Mouse (Mus musculus) heart, adult 2 months (tissue): ENCODE measurements at regions not wholly inside any gene's neighbourhood (a gene's known extent, or its start where the extent isn't known, plus 50 kb on each side); places are given as distances from the start of the nearest gene placed in this dataset.

Experiments used
- DNase-seq, 2 experiments: peaks; one replicate each; pipeline ENCODE4 v3.0.0; 2021
- H3K27ac ChIP-seq: fragments of 200-600 bp; 2 replicates; pipeline ENCODE4 v1.8.1; 2022
- H3K27me3 ChIP-seq: fragments of 200-500 bp; 2 replicates; pipeline ENCODE4 v1.6.1; 2012; ENCODE audit warnings: mild to moderate bottlenecking, low read length, inconsistent platforms, mixed read lengths; ENCODE audit not compliant: control insufficient read depth, insufficient read depth
- H3K36me3 ChIP-seq: fragments of 200-500 bp; 2 replicates; pipeline ENCODE4 v1.6.1; 2012; ENCODE audit warnings: low read length, inconsistent platforms; ENCODE audit not compliant: control insufficient read depth, insufficient read depth
- H3K4me1 ChIP-seq: fragments of 200-500 bp; 2 replicates; pipeline ENCODE4 v1.6.1; 2011; ENCODE audit warnings: low read length; ENCODE audit not compliant: control insufficient read depth, insufficient read depth
- H3K4me3 ChIP-seq: fragments of 200-600 bp; 2 replicates; pipeline ENCODE4 v1.8.1; 2022
- H3K79me2 ChIP-seq: fragments of 200-500 bp; replicated peaks from 2 replicates; pipeline ENCODE4 v1.6.1; 2012; ENCODE audit warnings: mild to moderate bottlenecking, inconsistent platforms, low read length, moderate library complexity, mixed read lengths; ENCODE audit not compliant: control insufficient read depth, insufficient read depth
- H3K9ac ChIP-seq: fragments of 200-500 bp; 2 replicates; pipeline ENCODE4 v1.6.1; 2012; ENCODE audit warnings: low read depth, mild to moderate bottlenecking, control low read depth, inconsistent platforms, low read length, mixed read lengths
- CTCF ChIP-seq: fragments of 200-600 bp; IDR thresholded peaks from 2 replicates; pipeline ENCODE4 v1.8.1; 2022; ENCODE audit warnings: antibody characterized with exemption, mild to moderate bottlenecking, moderate library complexity
- EP300 ChIP-seq: fragments of 200-500 bp; IDR thresholded peaks from 2 replicates; pipeline ENCODE4 v1.6.1; 2011; ENCODE audit warnings: low read depth, low read length, control low read depth; ENCODE audit not compliant: insufficient read depth
- POLR2A ChIP-seq: fragments of 200-500 bp; IDR thresholded peaks from 2 replicates; pipeline ENCODE4 v1.6.1; 2011; ENCODE audit warnings: mild to moderate bottlenecking, low read depth, low read length, control low read depth; ENCODE audit not compliant: insufficient read depth
- WGBS: fragments of 180-500 bp; shearing (Covaris S2); methylation state at CpG from one replicate; pipeline ENCODE4 v1.1.7; 2018; 5-methylcytosine and 5-hydroxymethylcytosine counted together
- intact Hi-C: fragments of 180-260 bp; cut with DNase I; formaldehyde crosslinking; loops from one replicate; pipeline ENCODE4 v1.15.1; 2025

DNA sequence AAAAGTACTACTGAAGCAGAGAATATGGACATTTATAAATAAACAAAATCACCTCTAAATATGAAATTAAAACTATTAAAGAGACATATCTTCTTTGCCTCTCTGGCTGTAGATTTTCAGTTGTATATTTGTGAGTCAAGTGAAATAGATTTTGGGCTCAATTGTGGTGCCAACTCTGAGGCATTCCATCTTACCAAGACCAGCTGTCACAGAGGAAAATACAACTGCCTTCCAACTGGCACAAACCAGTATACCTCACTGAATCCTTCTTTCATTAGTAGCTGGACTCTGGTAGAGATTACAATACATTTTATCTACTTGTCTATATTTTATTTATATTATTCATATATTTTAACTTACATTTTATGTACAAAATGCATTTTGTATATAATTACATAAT lies 72.7 kb upstream of the Sgcd start:
- Histone ChIP-seq H3K4me1 (no peaks in the 10 kb centered on the region), H3K36me3 (no peaks in the 10 kb centered on the region), H3K79me2 (no peaks in the 10 kb centered on the region), H3K9ac (no peak overlapping the region), H3K27me3 (no peaks in the 10 kb centered on the region), H3K4me3 (no peak overlapping the region), H3K27ac (no peak overlapping the region)
- intact Hi-C loops: no loop called here
- no peak for DNase-seq
- TF ChIP-seq CTCF: no peak
- no peak for TF ChIP-seq EP300
- no peak for TF ChIP-seq POLR2A

- Histone ChIP-seq H3K9ac (no peak overlapping the region), H3K4me3 (no peak overlapping the region), H3K4me1 (no peaks in the 10 kb centered on the region), H3K27me3 (no peaks in the 10 kb centered on the region), H3K27ac (no peak overlapping the region), H3K36me3 (no peaks in the 10 kb centered on the region), H3K79me2 (no peaks in the 10 kb centered on the region)
- DNase-seq: no peak
- intact Hi-C loops: no loop called here
- TF ChIP-seq EP300 (no peak), CTCF (no peak), POLR2A (no peak)
- WGBS: 50% methylated on average over 3 of the region's 3 CpGs
Measured at GRCm38 (mm10) chr11:48051156-48051866, 62.5 kb upstream of the Sgcd start.

DNA sequence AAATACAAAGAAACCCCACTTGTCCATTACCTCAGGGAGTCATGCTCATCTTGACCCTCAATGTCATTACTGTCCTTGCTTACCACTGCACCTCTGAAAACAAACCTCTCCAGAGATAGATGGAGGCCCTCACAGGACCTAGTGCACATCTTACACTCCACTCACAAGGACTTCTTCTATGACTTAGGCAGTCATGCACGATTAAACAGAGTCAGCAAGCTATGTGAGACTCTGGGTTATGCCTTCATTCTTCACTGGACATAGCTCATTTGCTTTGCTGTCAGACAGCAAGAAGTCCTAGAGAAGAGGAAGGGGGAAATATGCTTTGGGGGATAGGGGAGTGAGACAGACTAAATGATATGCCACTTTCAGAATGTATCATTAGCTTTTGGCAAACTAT lies 59.5 kb upstream of the Sgcd start:
- intact Hi-C loops: no loop called here
- no peak overlapping the region for H3K9ac ChIP-seq
- H3K4me1 ChIP-seq: no peaks in the 10 kb centered on the region
- H3K79me2 ChIP-seq: no peaks in the 10 kb centered on the region
- no peaks in the 10 kb centered on the region for H3K27me3 ChIP-seq
- H3K4me3 ChIP-seq: no peak overlapping the region
- WGBS: 75% methylated on average over 1 of the region's 1 CpGs
- DNase-seq: no peak
- H3K27ac ChIP-seq: no peak overlapping the region
- no peak for TF ChIP-seq POLR2A
- TF ChIP-seq EP300: no peak
- TF ChIP-seq CTCF: no peak
- no peaks in the 10 kb centered on the region for H3K36me3 ChIP-seq
